Mouse (Mus musculus) limb, embryonic 15.5 days (tissue): ENCODE data around the gene Terf2. TPM values are rescaled to one million over a fixed set of nuclear protein-coding genes. Genes with fewer than 3 reads are reported as not detected.
A peak's percentile ranks its signal among the peaks of the same experiment; 100 is the strongest.
"Not testable (repeated sequence)": the region's sequence is repeated elsewhere in the genome, so short reads cannot be mapped to it uniquely, and the experiment has no call there.

ENCODE experiments used
- ATAC-seq: fragments of 200-750 bp; cut with Nextera tagmentation; 2 replicates; pipeline ENCODE4 v1.8.0; 2017; ENCODE audit warnings: low read depth, moderate TSS enrichment; ENCODE audit not compliant: insufficient number of reproducible peaks, low FRiP score, low TSS enrichment
- H3K27ac ChIP-seq: fragments of 300-500 bp; sonication (generic); 2 replicates; pipeline ENCODE4 v1.5.1; 2015; ENCODE audit warnings: moderate library complexity, mild to moderate bottlenecking, inconsistent platforms
- H3K27me3 ChIP-seq: fragments of 300-500 bp; sonication (generic); 2 replicates; pipeline ENCODE4 v1.6.1; 2015; ENCODE audit warnings: inconsistent platforms
- H3K36me3 ChIP-seq: fragments of 300-500 bp; sonication (generic); 2 replicates; pipeline ENCODE4 v1.6.1; 2015; ENCODE audit warnings: inconsistent platforms
- H3K4me1 ChIP-seq: fragments of 300-500 bp; sonication (generic); 2 replicates; pipeline ENCODE4 v1.6.1; 2015; ENCODE audit warnings: inconsistent platforms
- H3K4me2 ChIP-seq: fragments of 300-500 bp; sonication (generic); 2 replicates; pipeline ENCODE4 v1.6.1; 2015; ENCODE audit warnings: mild to moderate bottlenecking, inconsistent platforms
- H3K4me3 ChIP-seq: fragments of 300-500 bp; sonication (generic); 2 replicates; pipeline ENCODE4 v1.5.1; 2015; ENCODE audit warnings: mild to moderate bottlenecking, inconsistent platforms
- H3K9ac ChIP-seq: fragments of 300-500 bp; sonication (generic); 2 replicates; pipeline ENCODE4 v1.6.1; 2015; ENCODE audit warnings: inconsistent platforms
- H3K9me3 ChIP-seq: fragments of 300-500 bp; sonication (generic); 2 replicates; pipeline ENCODE4 v1.6.1; 2016; ENCODE audit warnings: inconsistent platforms
- WGBS: fragments of 180-500 bp; shearing (Covaris S2); methylation state at CpG from one replicate; pipeline ENCODE4 v1.1.7; 2015; 5-methylcytosine and 5-hydroxymethylcytosine counted together
- polyA plus RNA-seq: library from polyadenylated mRNA; unstranded; fragments of >200 nt; fragmentation: Nextera tagmentation; extraction: Ambion mirVana; gene quantifications from 2 replicates; pipeline ENCODE4 v1.2.1, GENCODE M21; 2015

Gene Terf2
- polyA plus RNA-seq, 1 experiment from 2014 or later, result 18.2 TPM

DNA sequence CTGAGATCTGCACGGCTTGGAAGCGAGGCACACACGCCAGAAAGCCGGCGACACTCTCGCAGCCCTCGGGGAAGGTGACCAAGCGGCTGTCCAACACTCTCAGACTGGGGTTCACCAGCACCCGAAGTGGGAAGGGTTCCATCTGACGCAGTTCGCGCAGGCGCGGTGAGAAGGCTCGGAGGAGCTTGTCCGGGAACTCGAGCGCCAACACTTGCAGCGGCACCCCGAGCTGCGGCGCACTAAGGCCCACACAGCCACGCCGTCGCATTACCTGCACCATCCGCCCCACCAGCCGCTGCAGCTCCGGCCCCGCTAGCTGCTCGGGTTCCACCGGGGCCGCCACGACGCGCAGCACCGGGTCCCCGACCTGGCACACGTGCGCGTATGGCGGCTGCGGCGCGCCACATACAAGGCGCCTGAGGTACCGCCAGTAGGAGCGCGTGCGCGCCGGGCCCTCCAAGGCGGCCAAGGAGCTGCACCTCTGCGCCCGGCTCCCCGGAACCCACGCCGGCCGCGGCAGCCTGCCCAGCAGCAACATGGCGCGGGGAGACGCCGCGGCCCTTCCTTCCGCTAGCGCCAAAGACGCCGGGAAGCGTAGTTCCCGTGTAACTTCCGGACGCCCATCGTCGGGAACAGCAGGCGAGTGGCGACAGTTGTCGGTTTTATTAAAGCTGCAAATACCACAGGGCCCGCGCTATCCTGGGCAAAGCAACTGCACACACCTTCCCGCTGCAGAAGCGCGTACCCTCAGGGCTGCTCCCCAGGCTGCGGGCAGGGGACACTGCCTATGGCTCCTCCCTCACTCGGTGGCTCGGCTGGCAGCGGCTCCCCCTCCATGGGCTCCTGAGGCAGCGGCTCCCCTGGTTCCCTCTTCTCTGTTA lies 48.0 kb downstream of the Terf2 start, which contains the start of gene Pdf:
Pdf (minus strand) TSS at position 554 of the 881 bp plus-strand sequence.
- Histone ChIP-seq H3K36me3 (peaks cover 73% of the 10 kb centered on the region), H3K27me3 (no peaks in the 10 kb centered on the region), H3K27ac (peak within 1 kb of the TSS; percentile 94), H3K9me3 (no peaks in the 10 kb centered on the region), H3K9ac (peak within 1 kb of the TSS; percentile 85), H3K4me2 (peak within 1 kb of the TSS; percentile 86), H3K4me1 (peaks cover 17% of the 10 kb centered on the region), H3K4me3 (peak within 1 kb of the TSS; percentile 91)
- under 1% methylated on average over 87 of the region's 87 CpGs for WGBS
- ATAC-seq, result peak; percentile 75

DNA sequence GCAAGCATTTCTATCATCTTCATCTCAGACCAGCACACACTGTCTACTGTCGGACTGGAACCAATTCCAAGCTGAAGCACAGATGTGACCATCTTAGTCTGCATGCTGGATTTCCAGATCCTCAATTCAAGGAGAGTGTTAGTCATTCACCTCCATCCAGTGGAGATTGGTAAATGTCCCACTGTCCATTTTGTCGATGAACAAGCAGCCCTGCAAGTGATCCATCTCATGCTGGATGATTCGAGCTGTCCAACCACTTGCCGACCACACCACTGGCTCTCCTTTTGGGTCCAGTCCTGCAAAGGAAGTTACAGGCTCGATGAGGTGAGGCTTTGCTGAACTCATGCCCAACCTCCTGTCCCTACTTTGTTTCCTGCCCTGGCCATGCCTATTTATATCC lies 49.4 kb downstream of the Terf2 start:
- 0 out of 2 replicates have a peak overlapping the region, but pooled peaks have one; percentile 86 for H3K4me2 ChIP-seq
- no peak overlapping the region for H3K27ac ChIP-seq
- peaks cover 17% of the 10 kb centered on the region for H3K4me1 ChIP-seq
- no peaks in the 10 kb centered on the region for H3K9me3 ChIP-seq
- 83% methylated on average over 5 of the region's 5 CpGs for WGBS
- peaks cover 73% of the 10 kb centered on the region for H3K36me3 ChIP-seq
- H3K27me3 ChIP-seq, result no peaks in the 10 kb centered on the region
- peak overlapping the region; percentile 91 for H3K4me3 ChIP-seq
- ATAC-seq, result no peak
- no peak overlapping the region for H3K9ac ChIP-seq

- H3K27ac ChIP-seq, result no peak overlapping the region
- ATAC-seq, result no peak
- H3K27me3 ChIP-seq, result no peaks in the 10 kb centered on the region
- H3K9me3 ChIP-seq, result no peaks in the 10 kb centered on the region
- no peak overlapping the region for H3K9ac ChIP-seq
- peaks cover 74% of the 10 kb centered on the region for H3K36me3 ChIP-seq
- H3K4me2 ChIP-seq, result no peak overlapping the region
- H3K4me3 ChIP-seq, result no peak overlapping the region
- H3K4me1 ChIP-seq, result peaks cover 17% of the 10 kb centered on the region
- 88% methylated on average over 6 of the region's 6 CpGs for whole genome bisulfite sequencing
These were observed 50.9 kb downstream of the Terf2 start for GRCm38 (mm10) chr8:107045478-107045877.

GRCm38 (mm10) chr8:107040632-107041031 lies 55.7 kb downstream of the Terf2 start:
- no peak overlapping the region for H3K9ac ChIP-seq
- H3K4me2 ChIP-seq, result no peak overlapping the region
- H3K9me3 ChIP-seq, result no peaks in the 10 kb centered on the region
- peaks cover 84% of the 10 kb centered on the region for H3K36me3 ChIP-seq
- 72% methylated on average over 7 of the region's 7 CpGs for WGBS
- no peaks in the 10 kb centered on the region for H3K27me3 ChIP-seq
- no peaks in the 10 kb centered on the region for H3K4me1 ChIP-seq
- H3K4me3 ChIP-seq, result no peak overlapping the region
- H3K27ac ChIP-seq, result no peak overlapping the region
- ATAC-seq, result no peak

- Histone ChIP-seq H3K9ac (no peak overlapping the region), H3K4me3 (no peak overlapping the region), H3K27ac (no peak overlapping the region), H3K36me3 (peaks cover 46% of the 10 kb centered on the region), H3K27me3 (no peaks in the 10 kb centered on the region), H3K4me2 (no peak overlapping the region), H3K4me1 (peaks cover 16% of the 10 kb centered on the region), H3K9me3 (no peaks in the 10 kb centered on the region)
- no peak for ATAC-seq
- 92% methylated on average over 8 of the region's 8 CpGs for WGBS
These were observed 59.7 kb downstream of the Terf2 start for GRCm38 (mm10) chr8:107036626-107037025.

- peaks cover 16% of the 10 kb centered on the region for H3K4me1 ChIP-seq
- no peaks in the 10 kb centered on the region for H3K9me3 ChIP-seq
- no peak overlapping the region for H3K27ac ChIP-seq
- peaks cover 36% of the 10 kb centered on the region for H3K36me3 ChIP-seq
- H3K4me3 ChIP-seq, result no peak overlapping the region
- H3K27me3 ChIP-seq, result no peaks in the 10 kb centered on the region
- WGBS, result 84% methylated on average over 3 of the region's 3 CpGs
- no peak for ATAC-seq
- H3K9ac ChIP-seq, result no peak overlapping the region
- H3K4me2 ChIP-seq, result no peak overlapping the region
These were observed 60.7 kb downstream of the Terf2 start for GRCm38 (mm10) chr8:107035641-107036040.

DNA sequence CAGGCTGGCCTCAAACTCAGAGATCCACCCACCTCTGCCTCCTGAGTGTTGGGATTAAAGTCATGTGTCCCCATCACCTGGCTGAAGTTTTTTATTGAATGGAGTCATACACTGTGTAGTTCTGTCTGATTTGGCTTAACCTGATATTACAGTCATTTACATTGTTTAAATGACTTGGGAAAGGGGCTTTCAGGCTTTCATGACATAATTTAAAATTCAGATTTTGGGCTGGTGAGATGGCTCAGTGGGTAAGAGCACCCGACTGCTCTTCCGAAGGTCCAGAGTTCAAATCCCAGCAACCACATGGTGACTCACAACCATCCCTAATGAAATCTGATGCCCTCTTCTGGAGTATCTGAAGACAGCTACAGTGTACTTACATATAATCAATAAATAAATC lies 62.7 kb downstream of the Terf2 start:
- 91% methylated on average over 2 of the region's 2 CpGs for WGBS
- not testable (repeated sequence) for H3K4me3 ChIP-seq, H3K4me2 ChIP-seq, H3K27me3 ChIP-seq, ATAC-seq, H3K27ac ChIP-seq, H3K9ac ChIP-seq, H3K9me3 ChIP-seq
- Histone ChIP-seq H3K36me3 (peaks cover 17% of the 10 kb centered on the region), H3K4me1 (peaks cover 16% of the 10 kb centered on the region)

- Histone ChIP-seq H3K4me2 (peak overlapping the region; percentile 72), H3K27ac (peak overlapping the region; percentile 90), H3K4me3 (peak overlapping the region; percentile 99), H3K36me3 (peaks cover 7% of the 10 kb centered on the region), H3K27me3 (no peaks in the 10 kb centered on the region), H3K9ac (peak overlapping the region; percentile 93), H3K4me1 (peaks cover 16% of the 10 kb centered on the region), H3K9me3 (no peaks in the 10 kb centered on the region)
- WGBS, result under 1% methylated on average over 40 of the region's 40 CpGs
- 0 out of 2 replicates have a peak, but pooled peaks have one; percentile 8 for ATAC-seq
These were observed 64.7 kb downstream of the Terf2 start for GRCm38 (mm10) chr8:107031577-107032090.

DNA sequence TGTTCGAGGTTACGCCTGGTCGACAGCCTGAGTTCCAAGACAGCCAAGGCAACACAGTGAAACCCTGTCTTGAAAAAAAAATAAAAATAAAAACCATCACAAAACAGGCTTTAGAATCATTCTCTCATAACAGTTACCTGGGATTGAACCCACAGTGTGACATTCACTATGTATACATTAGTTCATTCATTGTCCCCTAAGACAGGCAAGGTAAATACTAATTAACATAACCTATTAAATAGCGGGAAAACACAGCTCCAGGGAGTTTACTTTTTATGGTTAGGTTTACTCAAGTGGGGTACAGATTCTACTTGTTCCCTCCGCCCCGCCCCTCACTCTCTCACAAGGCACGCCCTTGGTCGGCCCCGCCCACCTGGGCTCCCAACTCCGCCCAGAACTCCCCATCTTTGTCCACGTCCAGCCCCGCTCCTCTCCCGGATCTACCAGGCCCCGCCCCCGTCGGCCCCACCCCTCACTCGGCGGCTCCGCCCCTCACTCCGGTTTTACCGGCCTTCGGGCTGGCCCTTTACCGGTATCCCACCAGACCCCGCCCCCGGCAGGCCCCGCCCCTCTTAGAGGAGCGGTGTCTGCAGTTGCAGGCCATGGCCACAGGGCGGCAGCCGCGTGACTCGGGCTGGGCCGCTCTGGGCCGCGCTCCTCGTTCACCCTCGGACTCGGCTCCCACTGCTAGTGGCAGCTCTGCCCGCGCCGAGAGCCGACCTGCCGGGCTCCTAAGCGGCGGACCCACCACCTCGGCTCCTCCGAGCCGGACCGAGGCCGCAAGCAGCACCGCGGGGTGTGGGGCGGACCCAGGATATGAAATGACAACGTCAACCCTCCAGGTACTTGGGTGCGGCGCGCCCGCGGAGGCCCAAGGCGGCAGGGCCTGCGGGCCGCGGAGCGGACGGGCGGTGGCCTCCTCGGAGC lies 65.4 kb downstream of the Terf2 start, which contains the start of gene Vps4a:
Vps4a (plus strand) TSS at position 573 of the 927 bp plus-strand sequence.
- peak; percentile 92 for ATAC-seq
- peaks cover 16% of the 10 kb centered on the region for H3K4me1 ChIP-seq
- H3K27ac ChIP-seq, result peak within 1 kb of the TSS; percentile 90
- peak within 1 kb of the TSS; percentile 93 for H3K9ac ChIP-seq
- WGBS, result 4% methylated on average over 65 of the region's 66 CpGs
- H3K4me2 ChIP-seq, result peak within 1 kb of the TSS; percentile 72
- H3K36me3 ChIP-seq, result peaks cover 4% of the 10 kb centered on the region; the same call in 1 of the 2 replicates
- peak within 1 kb of the TSS; percentile 99 for H3K4me3 ChIP-seq
- no peaks in the 10 kb centered on the region for H3K27me3 ChIP-seq
- H3K9me3 ChIP-seq, result no peaks in the 10 kb centered on the region

- no peaks in the 10 kb centered on the region for H3K27me3 ChIP-seq
- H3K27ac ChIP-seq, result 0 out of 2 replicates have a peak overlapping the region, but pooled peaks have one; percentile 27
- ATAC-seq, result no peak
- H3K4me3 ChIP-seq, result no peak overlapping the region
- no peak overlapping the region for H3K4me2 ChIP-seq
- WGBS, result 67% methylated on average over 5 of the region's 5 CpGs
- H3K9ac ChIP-seq, result no peak overlapping the region
- peaks cover 16% of the 10 kb centered on the region for H3K4me1 ChIP-seq
- H3K9me3 ChIP-seq, result no peaks in the 10 kb centered on the region
- H3K36me3 ChIP-seq, result no peaks in the 10 kb centered on the region; the same call in 1 of the 2 replicates
These were observed 66.3 kb downstream of the Terf2 start for GRCm38 (mm10) chr8:107030058-107030457.

DNA sequence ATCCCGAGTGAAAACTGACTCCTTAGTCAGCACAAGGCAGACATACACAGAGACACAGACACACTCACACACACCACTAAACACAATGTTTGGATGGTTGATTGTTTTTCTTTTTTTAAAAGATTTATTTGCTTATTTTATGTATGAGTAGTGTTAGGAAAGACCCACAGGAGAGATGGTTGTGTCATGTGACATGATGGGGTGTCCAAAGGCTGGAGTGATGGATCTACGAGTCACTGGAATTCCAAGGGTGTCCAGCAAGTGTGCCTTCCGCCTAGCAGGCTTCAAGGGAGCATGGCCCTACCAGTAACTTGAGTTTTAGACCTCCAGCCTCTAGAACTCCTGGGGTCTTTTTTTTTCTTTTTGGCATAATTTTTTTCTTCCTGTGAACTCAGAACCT lies 67.0 kb downstream of the Terf2 start:
- no peak overlapping the region for H3K4me3 ChIP-seq
- H3K27me3 ChIP-seq, result no peaks in the 10 kb centered on the region
- H3K27ac ChIP-seq, result no peak overlapping the region
- no peaks in the 10 kb centered on the region for H3K36me3 ChIP-seq
- no peak overlapping the region for H3K9ac ChIP-seq
- peaks cover 16% of the 10 kb centered on the region for H3K4me1 ChIP-seq
- 68% methylated on average over 3 of the region's 3 CpGs for WGBS
- no peak overlapping the region for H3K4me2 ChIP-seq
- H3K9me3 ChIP-seq, result no peaks in the 10 kb centered on the region
- no peak for ATAC-seq
